Mouse (Mus musculus): Measurements from ENCODE around the gene Tuft1. TPM values are rescaled to one million over a fixed set of nuclear protein-coding genes. Genes with fewer than 3 reads are reported as not detected.
A peak's percentile ranks its signal among the peaks of the same experiment; 100 is the strongest.

Gene Tuft1
- polyA plus RNA-seq, 1 experiment from 2014 or later = 5.6 TPM

DNA sequence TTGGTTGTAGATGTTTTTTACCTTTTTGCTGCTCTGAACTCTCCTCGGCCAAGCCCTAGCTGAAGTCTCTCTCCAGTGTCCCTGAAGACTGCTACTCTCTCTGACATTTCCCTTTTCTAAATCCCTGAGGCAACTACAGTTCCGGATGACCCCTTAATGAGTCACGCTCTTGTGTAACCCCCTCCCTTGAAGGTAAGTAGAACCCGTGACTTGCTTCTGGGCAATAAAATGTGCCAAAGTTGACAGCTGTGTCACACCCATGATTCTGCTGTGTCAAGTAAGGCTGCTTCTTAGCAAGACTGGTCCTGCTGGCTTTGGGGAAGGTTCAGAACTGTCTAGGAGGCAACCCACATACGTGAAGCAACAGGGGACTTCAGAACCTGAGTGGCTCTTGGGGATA lies 70.7 kb downstream of the Tuft1 start:
- no peaks in the 10 kb centered on the region for H3K36me3 ChIP-seq (ENCODE audit: control insufficient read depth, insufficient read depth)
- no peak overlapping the region for H3K4me2 ChIP-seq (ENCODE audit: low read length)
- H3K4me3 ChIP-seq (replicated peaks; ENCODE audit: low read length) = no peak overlapping the region
- H3K4me1 ChIP-seq (replicated peaks; ENCODE audit: control insufficient read depth, insufficient read depth, low read length) = no peaks in the 10 kb centered on the region
- H3K9ac ChIP-seq (replicated peaks; ENCODE audit: low read depth, low read length) = no peak overlapping the region
- no peak for ATAC-seq
- no peaks in the 10 kb centered on the region for H3K9me3 ChIP-seq (ENCODE audit: control insufficient read depth, low read length)
- WGBS = 81% methylated on average over 5 of the region's 5 CpGs
- H3K27me3 ChIP-seq (replicated peaks; ENCODE audit: control insufficient read depth, insufficient read depth, low read length) = no peaks in the 10 kb centered on the region
- no peak overlapping the region for H3K27ac ChIP-seq (ENCODE audit: low read length)

DNA sequence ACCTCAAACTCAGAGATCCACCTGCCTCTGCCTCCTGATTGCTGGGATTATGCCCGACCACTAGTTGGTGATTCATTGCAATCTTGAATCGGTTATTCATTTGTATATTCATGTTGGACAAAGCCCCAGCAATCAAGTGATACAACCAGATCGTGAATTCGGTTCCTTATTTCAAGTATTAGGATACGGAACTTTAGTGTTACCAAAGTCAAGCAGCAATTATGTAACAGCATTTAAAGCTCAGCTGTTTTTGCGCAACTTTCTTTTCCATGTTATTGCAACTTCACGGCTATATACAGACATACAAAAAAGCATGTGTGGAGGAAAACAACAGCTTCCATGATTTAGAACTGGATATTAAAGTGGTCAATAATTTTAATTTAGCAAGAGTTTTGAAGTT lies 75.7 kb downstream of the Tuft1 start:
- Histone ChIP-seq H3K4me3 (replicated peaks; ENCODE audit: low read length) (peak overlapping the region; percentile 78; the same call in 1 of the 2 replicates), H3K4me2 (ENCODE audit: low read length) (no peak overlapping the region), H3K27ac (ENCODE audit: low read length) (no peak overlapping the region), H3K36me3 (ENCODE audit: control insufficient read depth, insufficient read depth) (no peaks in the 10 kb centered on the region), H3K27me3 (replicated peaks; ENCODE audit: control insufficient read depth, insufficient read depth, low read length) (no peaks in the 10 kb centered on the region), H3K4me1 (replicated peaks; ENCODE audit: control insufficient read depth, insufficient read depth, low read length) (peaks cover 23% of the 10 kb centered on the region), H3K9ac (replicated peaks; ENCODE audit: low read depth, low read length) (no peak overlapping the region; the same call in 1 of the 2 replicates), H3K9me3 (ENCODE audit: control insufficient read depth, low read length) (no peaks in the 10 kb centered on the region)
- no peak for ATAC-seq
- whole genome bisulfite sequencing = 69% methylated on average over 7 of the region's 7 CpGs

DNA sequence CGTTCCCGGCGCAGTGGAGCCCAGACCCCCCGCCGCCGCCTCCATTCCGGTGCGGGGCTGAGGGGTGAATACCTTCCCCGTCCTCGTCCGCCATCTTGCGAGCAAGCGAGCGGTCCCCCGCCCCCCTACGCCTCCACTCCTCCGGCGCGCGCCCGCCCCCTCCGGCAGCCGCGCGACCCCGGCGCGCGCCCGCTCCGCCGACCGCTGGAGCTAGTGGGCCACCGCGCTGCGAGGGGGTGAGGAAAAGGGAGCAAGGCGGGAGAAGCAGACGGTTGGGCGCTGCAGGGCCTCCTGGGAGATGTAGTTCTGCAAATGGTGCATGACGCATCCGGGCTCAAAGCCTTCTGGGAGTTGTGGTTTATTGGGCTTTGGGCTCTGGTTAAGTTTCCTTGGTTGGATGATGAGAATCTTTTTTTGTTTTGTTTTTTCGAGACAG lies 76.2 kb downstream of the Tuft1 start, which contains the start of gene Snx27:
Gene Snx27 (minus strand): TSS at position 261 of the 436 bp plus-strand sequence.
- H3K4me2 ChIP-seq (ENCODE audit: low read length) = peak within 1 kb of the TSS; percentile 76
- peaks cover 25% of the 10 kb centered on the region for H3K4me1 ChIP-seq (replicated peaks; ENCODE audit: control insufficient read depth, insufficient read depth, low read length)
- peak within 1 kb of the TSS; percentile 93 for H3K27ac ChIP-seq (ENCODE audit: low read length)
- H3K27me3 ChIP-seq (replicated peaks; ENCODE audit: control insufficient read depth, insufficient read depth, low read length) = no peaks in the 10 kb centered on the region
- peak within 1 kb of the TSS; percentile 78 for H3K4me3 ChIP-seq (replicated peaks; ENCODE audit: low read length)
- under 1% methylated on average over 32 of the region's 42 CpGs for WGBS
- peak within 1 kb of the TSS; percentile 97 for H3K9ac ChIP-seq (replicated peaks; ENCODE audit: low read depth, low read length)
- ATAC-seq = peak; percentile 99
- H3K36me3 ChIP-seq (ENCODE audit: control insufficient read depth, insufficient read depth) = no peaks in the 10 kb centered on the region
- no peaks in the 10 kb centered on the region for H3K9me3 ChIP-seq (ENCODE audit: control insufficient read depth, low read length)

DNA sequence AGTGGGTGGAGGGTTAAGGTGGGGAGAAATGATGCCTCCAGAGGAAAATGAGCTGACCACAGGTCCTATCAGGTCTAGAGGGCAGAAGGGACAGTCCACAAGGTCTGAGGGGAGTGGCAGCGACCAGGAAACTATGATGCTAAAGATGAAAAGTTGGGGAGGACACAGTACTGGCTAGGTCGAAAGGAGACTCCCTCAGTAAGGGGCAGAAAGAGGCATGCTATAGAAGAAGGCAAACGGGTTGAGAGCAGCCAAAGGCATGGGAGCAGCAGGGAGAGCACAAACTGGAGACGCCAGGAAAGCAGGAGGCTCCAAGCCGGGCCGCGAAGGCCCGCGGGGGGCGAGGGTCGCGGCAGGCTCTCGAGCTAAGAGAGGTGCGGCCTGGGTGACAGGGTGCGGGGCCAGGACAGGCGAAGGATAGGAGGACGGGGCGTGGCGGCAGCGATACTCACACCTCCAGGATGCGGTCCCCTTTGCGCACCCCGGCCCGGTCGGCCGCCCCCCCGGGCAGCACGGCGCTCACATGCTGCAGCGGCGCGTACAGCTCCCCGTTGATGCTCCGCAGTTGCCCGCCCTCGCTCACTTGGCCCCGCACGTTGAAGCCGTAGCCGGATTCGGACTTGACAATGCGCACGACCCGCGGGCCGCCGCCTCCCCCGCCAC lies 76.7 kb downstream of the Tuft1 start:
- peaks cover 25% of the 10 kb centered on the region for H3K4me1 ChIP-seq (replicated peaks; ENCODE audit: control insufficient read depth, insufficient read depth, low read length)
- H3K9ac ChIP-seq (replicated peaks; ENCODE audit: low read depth, low read length) = peak overlapping the region; percentile 97
- peak overlapping the region; percentile 93 for H3K27ac ChIP-seq (ENCODE audit: low read length)
- no peaks in the 10 kb centered on the region for H3K36me3 ChIP-seq (ENCODE audit: control insufficient read depth, insufficient read depth)
- WGBS = 0% methylated on average over 38 of the region's 48 CpGs
- H3K27me3 ChIP-seq (replicated peaks; ENCODE audit: control insufficient read depth, insufficient read depth, low read length) = no peaks in the 10 kb centered on the region
- H3K4me3 ChIP-seq (replicated peaks; ENCODE audit: low read length) = peak overlapping the region; percentile 78
- no peaks in the 10 kb centered on the region for H3K9me3 ChIP-seq (ENCODE audit: control insufficient read depth, low read length)
- peak overlapping the region; percentile 76 for H3K4me2 ChIP-seq (ENCODE audit: low read length)
- peak; percentile 81 for ATAC-seq

DNA sequence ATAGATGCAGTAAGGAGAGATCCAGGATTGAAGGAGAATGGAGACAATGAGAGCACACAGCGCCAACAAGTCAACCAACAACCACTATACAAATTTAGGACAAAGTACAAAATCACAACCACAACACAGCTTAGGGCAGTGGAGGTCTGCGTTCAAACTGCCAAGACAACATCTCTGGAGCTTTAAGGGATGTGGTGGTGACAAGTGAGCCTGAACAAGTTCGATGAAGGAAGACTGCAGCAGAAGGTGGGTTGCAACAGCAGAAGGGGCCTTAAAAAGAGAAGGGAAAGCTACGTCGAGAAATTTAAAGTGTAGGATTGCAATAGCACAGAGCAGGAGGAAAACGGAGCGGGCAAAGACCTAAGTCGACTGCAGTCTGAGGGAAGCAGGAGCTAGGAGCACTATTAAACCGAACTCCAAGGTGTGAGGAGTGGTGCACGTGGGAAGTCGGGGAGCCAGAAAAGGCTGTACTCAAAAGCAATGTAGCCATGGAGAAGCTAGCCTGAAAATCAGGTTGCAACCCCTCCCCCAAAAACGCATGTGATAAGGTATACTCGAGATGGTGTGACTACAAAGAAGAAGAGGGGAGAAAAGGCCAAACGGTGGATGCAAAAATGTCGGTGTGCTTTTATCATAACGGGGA lies 77.4 kb downstream of the Tuft1 start:
- peak overlapping the region; percentile 93 for H3K27ac ChIP-seq (ENCODE audit: low read length)
- no peak for ATAC-seq
- H3K4me1 ChIP-seq (replicated peaks; ENCODE audit: control insufficient read depth, insufficient read depth, low read length) = peaks cover 25% of the 10 kb centered on the region

DNA sequence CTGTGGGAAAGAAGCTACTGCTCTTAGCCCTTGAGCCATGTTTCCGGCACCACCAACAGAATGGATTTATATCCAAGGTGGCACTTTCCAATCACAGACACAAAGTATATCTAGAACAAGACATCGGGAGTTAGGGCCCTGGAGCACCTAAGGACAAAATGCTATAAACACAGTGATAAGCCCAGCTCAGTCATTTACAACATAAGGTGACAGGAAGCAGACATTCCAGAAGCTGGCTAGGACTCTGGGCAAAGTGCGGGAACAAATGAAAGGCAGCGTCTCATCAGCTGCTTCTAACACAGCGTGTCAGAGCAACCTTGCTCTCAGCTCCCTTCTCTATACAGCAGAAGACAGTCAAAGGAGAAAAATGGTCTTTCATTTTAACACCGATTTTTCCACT lies 84.2 kb downstream of the Tuft1 start:
- no peak overlapping the region for H3K9ac ChIP-seq (replicated peaks; ENCODE audit: low read depth, low read length)
- no peak for ATAC-seq
- H3K4me2 ChIP-seq (ENCODE audit: low read length) = no peak overlapping the region
- 91% methylated on average over 6 of the region's 6 CpGs for WGBS
- H3K27ac ChIP-seq (ENCODE audit: low read length) = no peak overlapping the region
- no peak overlapping the region for H3K4me3 ChIP-seq (replicated peaks; ENCODE audit: low read length)
- no peaks in the 10 kb centered on the region for H3K36me3 ChIP-seq (ENCODE audit: control insufficient read depth, insufficient read depth)
- peaks cover 14% of the 10 kb centered on the region for H3K4me1 ChIP-seq (replicated peaks; ENCODE audit: control insufficient read depth, insufficient read depth, low read length)
- no peaks in the 10 kb centered on the region for H3K9me3 ChIP-seq (ENCODE audit: control insufficient read depth, low read length)
- no peaks in the 10 kb centered on the region for H3K27me3 ChIP-seq (replicated peaks; ENCODE audit: control insufficient read depth, insufficient read depth, low read length)

More for the DNA sequence above, 77.4 kb downstream of the Tuft1 start:
- peak overlapping the region; percentile 76 for H3K4me2 ChIP-seq (ENCODE audit: low read length)
- peak overlapping the region; percentile 97 for H3K9ac ChIP-seq (replicated peaks; ENCODE audit: low read depth, low read length)
- H3K27me3 ChIP-seq (replicated peaks; ENCODE audit: control insufficient read depth, insufficient read depth, low read length) = no peaks in the 10 kb centered on the region
- WGBS = 1% methylated on average over 16 of the region's 16 CpGs
- H3K9me3 ChIP-seq (ENCODE audit: control insufficient read depth, low read length) = no peaks in the 10 kb centered on the region
- H3K4me3 ChIP-seq (replicated peaks; ENCODE audit: low read length) = peak overlapping the region; percentile 78
- no peaks in the 10 kb centered on the region for H3K36me3 ChIP-seq (ENCODE audit: control insufficient read depth, insufficient read depth)

DNA sequence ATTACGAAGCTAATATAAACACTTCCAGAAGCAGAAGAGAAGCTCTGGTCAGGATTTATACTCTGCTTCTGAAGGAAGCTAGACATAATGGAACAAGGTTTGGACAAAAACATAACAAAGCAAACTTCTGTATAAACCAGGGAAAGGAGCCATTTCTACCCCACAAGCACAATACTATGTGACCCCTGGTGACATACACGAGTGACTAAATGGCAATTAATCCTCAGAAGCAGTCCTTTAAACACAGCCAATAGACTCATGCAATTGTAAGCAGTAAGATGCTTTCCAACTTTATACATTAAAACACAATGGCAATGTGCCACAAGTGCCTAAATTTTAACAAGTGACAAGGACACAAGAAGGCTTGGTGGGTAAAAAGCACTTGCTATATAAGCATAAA lies 91.4 kb downstream of the Tuft1 start:
- no peak overlapping the region for H3K9ac ChIP-seq (replicated peaks; ENCODE audit: low read depth, low read length)
- H3K27me3 ChIP-seq (replicated peaks; ENCODE audit: control insufficient read depth, insufficient read depth, low read length) = no peaks in the 10 kb centered on the region
- WGBS = 48% methylated on average over 2 of the region's 2 CpGs
- no peak overlapping the region for H3K27ac ChIP-seq (ENCODE audit: low read length)
- no peak overlapping the region for H3K4me3 ChIP-seq (replicated peaks; ENCODE audit: low read length)
- H3K4me2 ChIP-seq (ENCODE audit: low read length) = no peak overlapping the region
- no peak for ATAC-seq
- no peaks in the 10 kb centered on the region for H3K9me3 ChIP-seq (ENCODE audit: control insufficient read depth, low read length)
- H3K4me1 ChIP-seq (replicated peaks; ENCODE audit: control insufficient read depth, insufficient read depth, low read length) = 0 out of 2 replicates have a peak, but pooled peaks cover 2% of the 10 kb centered on the region
- no peaks in the 10 kb centered on the region for H3K36me3 ChIP-seq (ENCODE audit: control insufficient read depth, insufficient read depth)

DNA sequence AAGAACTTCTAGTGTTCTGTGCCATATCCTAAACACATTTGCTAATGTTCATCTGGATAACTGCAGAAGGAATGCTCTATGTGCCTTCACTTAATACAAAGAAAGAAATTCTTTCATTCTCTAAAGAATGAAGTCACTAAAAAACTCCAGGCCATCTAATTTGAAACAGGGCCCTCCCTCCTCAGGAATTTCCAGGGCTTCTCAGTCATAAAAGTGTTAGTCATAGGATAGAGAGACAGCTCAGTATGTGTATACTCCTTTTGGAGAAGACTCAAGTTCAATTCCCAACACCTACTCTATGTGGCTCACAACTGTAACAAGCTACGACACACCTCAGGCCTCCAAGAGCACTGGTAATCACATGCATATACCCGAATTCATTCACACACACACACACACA lies 93.1 kb downstream of the Tuft1 start:
- Histone ChIP-seq H3K27ac (ENCODE audit: low read length) (no peak overlapping the region), H3K9ac (replicated peaks; ENCODE audit: low read depth, low read length) (no peak overlapping the region), H3K4me2 (ENCODE audit: low read length) (no peak overlapping the region), H3K4me1 (replicated peaks; ENCODE audit: control insufficient read depth, insufficient read depth, low read length) (0 out of 2 replicates have a peak, but pooled peaks cover 2% of the 10 kb centered on the region), H3K4me3 (replicated peaks; ENCODE audit: low read length) (no peak overlapping the region), H3K9me3 (ENCODE audit: control insufficient read depth, low read length) (no peaks in the 10 kb centered on the region), H3K27me3 (replicated peaks; ENCODE audit: control insufficient read depth, insufficient read depth, low read length) (no peaks in the 10 kb centered on the region), H3K36me3 (ENCODE audit: control insufficient read depth, insufficient read depth) (no peaks in the 10 kb centered on the region)
- WGBS = 67% methylated on average over 2 of the region's 2 CpGs
- ATAC-seq = no peak

DNA sequence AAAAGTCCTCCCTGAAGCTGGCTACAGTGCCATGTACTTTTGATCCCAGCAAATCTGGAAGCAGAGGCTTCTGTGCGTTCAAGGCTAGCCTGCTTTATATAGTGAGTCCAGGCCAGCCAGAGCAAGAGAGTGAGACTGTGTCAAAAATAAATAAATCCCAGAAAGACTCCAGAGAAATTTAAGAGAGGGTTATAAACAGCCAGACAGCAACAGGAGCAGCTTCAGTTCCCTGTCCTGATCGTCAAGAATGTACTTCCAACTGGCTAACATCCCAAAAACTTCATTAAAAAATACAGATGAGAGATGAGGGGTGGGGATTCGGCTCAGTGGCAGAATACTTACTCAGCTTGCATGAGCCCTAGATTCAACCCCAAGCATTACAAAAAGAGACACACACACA lies 93.5 kb downstream of the Tuft1 start:
- H3K4me2 ChIP-seq (ENCODE audit: low read length) = no peak overlapping the region
- no peaks in the 10 kb centered on the region for H3K36me3 ChIP-seq (ENCODE audit: control insufficient read depth, insufficient read depth)
- H3K9me3 ChIP-seq (ENCODE audit: control insufficient read depth, low read length) = no peaks in the 10 kb centered on the region
- ATAC-seq = no peak
- WGBS = 43% methylated on average over 3 of the region's 3 CpGs
- H3K27me3 ChIP-seq (replicated peaks; ENCODE audit: control insufficient read depth, insufficient read depth, low read length) = no peaks in the 10 kb centered on the region
- H3K4me3 ChIP-seq (replicated peaks; ENCODE audit: low read length) = no peak overlapping the region
- H3K4me1 ChIP-seq (replicated peaks; ENCODE audit: control insufficient read depth, insufficient read depth, low read length) = 0 out of 2 replicates have a peak, but pooled peaks cover 2% of the 10 kb centered on the region
- no peak overlapping the region for H3K9ac ChIP-seq (replicated peaks; ENCODE audit: low read depth, low read length)
- H3K27ac ChIP-seq (ENCODE audit: low read length) = no peak overlapping the region
